Comparison of ENCODE assay signal across 8 mouse cellular contexts in the genomic region with DNA sequence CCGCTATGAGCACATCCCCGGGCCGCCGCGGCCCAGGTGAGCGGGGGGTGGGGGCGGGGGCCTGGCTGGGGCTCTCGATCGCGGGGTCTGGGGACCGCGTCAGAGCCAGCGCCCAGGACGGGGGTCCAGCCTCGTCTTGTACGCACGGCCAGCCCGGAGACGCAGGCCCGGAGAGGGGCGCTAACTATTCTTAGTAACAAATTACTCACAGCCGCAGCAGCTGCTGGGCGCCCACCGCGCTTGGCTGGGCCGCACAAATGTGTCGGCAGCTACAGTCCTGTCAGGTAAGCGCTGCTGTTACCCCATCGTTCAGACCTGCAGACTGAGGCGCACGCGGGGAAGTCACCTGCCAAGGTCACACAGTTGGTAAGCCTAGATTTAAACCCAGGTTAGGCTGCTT. TPM values are rescaled to one million over a fixed set of nuclear protein-coding genes. Genes with fewer than 3 reads are reported as not detected.
DNase-seq lines count a peak whose midpoint lies in the region; ATAC-seq and TF ChIP-seq lines count a peak whose summit lies in the region.

No protein-coding gene starts in this region.

- peak overlapping the region; percentile 96 for H3K4me2 ChIP-seq in midbrain, embryonic 11.5 days

- H3K27ac ChIP-seq in thymus, adult 2 months (ENCODE audit: control insufficient read depth, insufficient read depth, low read length), result no peak overlapping the region
- H3K27ac ChIP-seq in midbrain, embryonic 11.5 days (ENCODE audit: low read depth, low read length), result no peak overlapping the region

- TF ChIP-seq CTCF in thymus, adult 2 months (IDR thresholded peaks at IDR 0.05; ENCODE audit: borderline replicate concordance, control insufficient read depth, extremely low read depth, insufficient read depth, low read length, poor library complexity), result no peak

- DNase-seq in cerebellum, adult 9-11 months, result peak; percentile 67
- DNase-seq in cerebellum, adult 9-10 months, result no peak
- peak; percentile 16 for DNase-seq in thymus, adult 2 months
- no peak for DNase-seq in thymus, postnatal 0 days (ENCODE audit: low spot score)
- DNase-seq in kidney, adult 9 months, result peak; percentile 19
- DNase-seq in midbrain, embryonic 11.5 days (ENCODE audit: low spot score, missing footprints), result no peak
- no peak for DNase-seq in c-Kit-positive CD71-positive TER-119-positive erythroid progenitor cells, embryonic 14.5 days (ENCODE audit: low spot score)
- no peak for DNase-seq in thymus, postnatal 14 days

- H3K4me1 ChIP-seq in thymus, adult 2 months (replicated peaks; ENCODE audit: control insufficient read depth, insufficient read depth, low read length), result peaks cover 19% of the 10 kb centered on the region
- H3K4me1 ChIP-seq in midbrain, embryonic 11.5 days (ENCODE audit: control insufficient read depth, insufficient read depth, low read length), result peaks cover 15% of the 10 kb centered on the region

- ATAC-seq in midbrain, embryonic 11.5 days (ENCODE audit: low FRiP score), result no peak

- no peak for TF ChIP-seq POLR2A in thymus, adult 2 months (IDR thresholded peaks at IDR 0.05; ENCODE audit: control insufficient read depth, extremely low read depth, insufficient read depth, low read length, poor library complexity)

- peak overlapping the region; percentile 41 for H3K4me3 ChIP-seq in thymus, adult 2 months (ENCODE audit: control insufficient read depth, insufficient read depth, low read length)
- peak overlapping the region; percentile 64 for H3K4me3 ChIP-seq in midbrain, embryonic 11.5 days (ENCODE audit: low read depth, low read length)

- no peaks in the 10 kb centered on the region for H3K9me3 ChIP-seq in midbrain, embryonic 11.5 days (ENCODE audit: control insufficient read depth, low read length)

- H3K36me3 ChIP-seq in thymus, adult 2 months (ENCODE audit: control insufficient read depth, insufficient read depth, low read length), result no peaks in the 10 kb centered on the region
- no peaks in the 10 kb centered on the region for H3K36me3 ChIP-seq in midbrain, embryonic 11.5 days (ENCODE audit: control insufficient read depth, insufficient read depth, low read length)

- peaks cover 2% of the 10 kb centered on the region; the same call in 1 of the 2 replicates for H3K27me3 ChIP-seq in thymus, adult 2 months (ENCODE audit: control insufficient read depth, insufficient read depth, low read length)
- H3K27me3 ChIP-seq in midbrain, embryonic 11.5 days (ENCODE audit: control insufficient read depth, insufficient read depth, low read length), result peaks cover 14% of the 10 kb centered on the region

- H3K9ac ChIP-seq in midbrain, embryonic 11.5 days (ENCODE audit: low read length), result peak overlapping the region; percentile 67

- WGBS in thymus, adult 2 months, result 4% methylated on average over 32 of the region's 32 CpGs
- 2% methylated on average over 31 of the region's 32 CpGs for WGBS in midbrain, embryonic 11.5 days

RNA-seq across cellular contexts. Expression of a gene that starts 0.3 kb away (rescaled TPM):
- 0.50 and 0.69 TPM in 2 replicates for polyA plus RNA-seq in thymus, adult 2 months (2012; rRNA removed)
- polyA plus RNA-seq in thymus, postnatal 0 days (2015; fragmentation: Nextera tagmentation; extraction: Ambion mirVana), result 0.36 TPM in 1 of 2 replicates, not detected in the other
- polyA plus RNA-seq in midbrain, embryonic 11.5 days (2014; fragmentation: Nextera tagmentation; extraction: Ambion mirVana), result 8.6 and 10.2 TPM in 2 replicates

RNA-seq across cellular contexts. Expression of a gene that starts 28.5 kb away (rescaled TPM):
- polyA plus RNA-seq in thymus, adult 2 months (2012; rRNA removed), result 0.33 and 0.54 TPM in 2 replicates
- 0.05 TPM in 2 replicates for polyA plus RNA-seq in thymus, postnatal 0 days (2015; fragmentation: Nextera tagmentation; extraction: Ambion mirVana)
- 2.7 and 3.5 TPM in 2 replicates for polyA plus RNA-seq in midbrain, embryonic 11.5 days (2014; fragmentation: Nextera tagmentation; extraction: Ambion mirVana)

RNA-seq across cellular contexts. Expression of a gene that starts 36.2 kb away (rescaled TPM):
- 4.9 and 6.4 TPM in 2 replicates for polyA plus RNA-seq in thymus, adult 2 months (2012; rRNA removed)
- polyA plus RNA-seq in thymus, postnatal 0 days (2015; fragmentation: Nextera tagmentation; extraction: Ambion mirVana), result 3.7 and 3.9 TPM in 2 replicates
- 108 and 111 TPM in 2 replicates for polyA plus RNA-seq in midbrain, embryonic 11.5 days (2014; fragmentation: Nextera tagmentation; extraction: Ambion mirVana)

RNA-seq across cellular contexts. Expression of a gene that starts 59.3 kb away (rescaled TPM):
- 26.1 and 35.2 TPM in 2 replicates for polyA plus RNA-seq in thymus, adult 2 months (2012; rRNA removed)
- 11.3 and 13.6 TPM in 2 replicates for polyA plus RNA-seq in thymus, postnatal 0 days (2015; fragmentation: Nextera tagmentation; extraction: Ambion mirVana)
- 19.2 and 20.4 TPM in 2 replicates for polyA plus RNA-seq in midbrain, embryonic 11.5 days (2014; fragmentation: Nextera tagmentation; extraction: Ambion mirVana)

Comparison
In these comparisons a context has a peak if more than half of its experiments do, and no peak if none do; other contexts are left out.
1. DNase-seq: peak in cerebellum, adult 9-11 months (single experiment), thymus, adult 2 months (single experiment) and kidney, adult 9 months (single experiment); none in cerebellum, adult 9-10 months (single experiment), thymus, postnatal 0 days (single experiment), midbrain, embryonic 11.5 days (single experiment), c-Kit-positive CD71-positive TER-119-positive erythroid progenitor cells, embryonic 14.5 days (single experiment) and thymus, postnatal 14 days (single experiment).
2. RNA of a gene that starts 36.2 kb away (polyA plus RNA-seq): 108 to 111 TPM in midbrain, embryonic 11.5 days; 4.9 to 6.4 TPM in thymus, adult 2 months and 3.7 to 3.9 TPM in thymus, postnatal 0 days; every median in the first group is over 10 times any median in the second.